Mouse (Mus musculus) heart, adult 2 months (tissue): Measurements from ENCODE around the gene Hist2h2aa2. TPM values are rescaled to one million over a fixed set of nuclear protein-coding genes. Genes with fewer than 3 reads are reported as not detected.

Experiments used
- DNase-seq, 2 experiments: peaks; one replicate each; pipeline ENCODE4 v3.0.0; 2021
- H3K27ac ChIP-seq: fragments of 200-600 bp; 2 replicates; pipeline ENCODE4 v1.8.1; 2022
- H3K27me3 ChIP-seq: fragments of 200-500 bp; 2 replicates; pipeline ENCODE4 v1.6.1; 2012; ENCODE audit warnings: mild to moderate bottlenecking, low read length, inconsistent platforms, mixed read lengths; ENCODE audit not compliant: control insufficient read depth, insufficient read depth
- H3K36me3 ChIP-seq: fragments of 200-500 bp; 2 replicates; pipeline ENCODE4 v1.6.1; 2012; ENCODE audit warnings: low read length, inconsistent platforms; ENCODE audit not compliant: control insufficient read depth, insufficient read depth
- H3K4me1 ChIP-seq: fragments of 200-500 bp; 2 replicates; pipeline ENCODE4 v1.6.1; 2011; ENCODE audit warnings: low read length; ENCODE audit not compliant: control insufficient read depth, insufficient read depth
- H3K4me3 ChIP-seq: fragments of 200-600 bp; 2 replicates; pipeline ENCODE4 v1.8.1; 2022
- H3K79me2 ChIP-seq: fragments of 200-500 bp; replicated peaks from 2 replicates; pipeline ENCODE4 v1.6.1; 2012; ENCODE audit warnings: mild to moderate bottlenecking, inconsistent platforms, low read length, moderate library complexity, mixed read lengths; ENCODE audit not compliant: control insufficient read depth, insufficient read depth
- H3K9ac ChIP-seq: fragments of 200-500 bp; 2 replicates; pipeline ENCODE4 v1.6.1; 2012; ENCODE audit warnings: low read depth, mild to moderate bottlenecking, control low read depth, inconsistent platforms, low read length, mixed read lengths
- CTCF ChIP-seq: fragments of 200-600 bp; IDR thresholded peaks from 2 replicates; pipeline ENCODE4 v1.8.1; 2022; ENCODE audit warnings: antibody characterized with exemption, mild to moderate bottlenecking, moderate library complexity
- EP300 ChIP-seq: fragments of 200-500 bp; IDR thresholded peaks from 2 replicates; pipeline ENCODE4 v1.6.1; 2011; ENCODE audit warnings: low read depth, low read length, control low read depth; ENCODE audit not compliant: insufficient read depth
- POLR2A ChIP-seq: fragments of 200-500 bp; IDR thresholded peaks from 2 replicates; pipeline ENCODE4 v1.6.1; 2011; ENCODE audit warnings: mild to moderate bottlenecking, low read depth, low read length, control low read depth; ENCODE audit not compliant: insufficient read depth
- WGBS: fragments of 180-500 bp; shearing (Covaris S2); methylation state at CpG from one replicate; pipeline ENCODE4 v1.1.7; 2018; 5-methylcytosine and 5-hydroxymethylcytosine counted together
- intact Hi-C: fragments of 180-260 bp; cut with DNase I; formaldehyde crosslinking; loops from one replicate; pipeline ENCODE4 v1.15.1; 2025
- microRNA-seq, 2 experiments: library from miRNA; unstranded; fragments of <30 nt; microRNA quantifications; one replicate each; pipeline ENCODE4 v1.2.0; 2021
- polyA plus RNA-seq: library from polyadenylated mRNA; depleted of rRNA; stranded (reverse); fragments of >200 nt; gene quantifications from 2 replicates; pipeline ENCODE4 v1.2.3, GENCODE M21; 2012; rRNA removed
- total RNA-seq, 2 experiments: library from RNA; stranded (reverse); gene quantifications; 2 replicates each; pipeline ENCODE4 v1.2.3; 2021

Gene Hist2h2aa2
- total and polyA plus RNA-seq, 3 experiments: 73.5 to 218 (median 189) TPM

DNA sequence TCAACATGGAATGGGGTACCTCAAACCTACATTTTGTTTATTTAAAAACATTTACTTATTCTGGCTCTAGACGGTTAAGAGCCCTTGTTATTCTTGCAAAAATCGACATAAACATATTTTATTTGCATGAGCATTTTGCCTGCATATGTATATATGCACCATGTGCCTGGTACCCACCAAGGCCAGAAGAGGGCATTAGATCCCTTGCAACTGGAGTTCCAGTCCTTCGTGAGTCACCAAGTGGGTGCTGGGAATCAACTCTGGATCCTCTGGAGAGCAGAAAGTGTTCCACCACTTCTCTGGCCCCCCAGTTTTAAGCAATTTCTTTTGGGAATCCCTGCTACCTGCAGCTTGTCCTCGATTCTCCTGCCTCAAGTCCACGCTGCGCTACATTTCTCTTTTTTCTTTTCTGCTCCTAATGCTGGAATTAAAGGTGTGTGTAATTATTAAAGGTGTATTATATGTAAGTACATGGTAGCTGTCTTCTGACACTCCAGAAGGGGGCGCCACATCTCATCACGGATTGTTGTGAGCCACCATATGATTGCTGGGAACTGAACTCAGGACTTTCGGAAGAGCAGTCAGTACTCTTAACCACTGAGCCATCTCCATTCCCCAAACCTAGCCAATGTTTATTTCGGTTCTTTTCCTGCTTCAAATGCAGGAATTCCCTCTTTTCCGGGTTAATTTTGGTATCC, 44.3 kb downstream of the Hist2h2aa2 start:
- intact Hi-C loops: no loop called here
- no peak for DNase-seq
- Histone ChIP-seq H3K79me2 (no peaks in the 10 kb centered on the region), H3K9ac (no peak overlapping the region), H3K36me3 (no peaks in the 10 kb centered on the region), H3K4me1 (no peaks in the 10 kb centered on the region), H3K27ac (no peak overlapping the region), H3K27me3 (no peaks in the 10 kb centered on the region), H3K4me3 (no peak overlapping the region)
- TF ChIP-seq POLR2A: 0 out of 2 replicates have a peak, but pooled peaks have one; percentile 29
- TF ChIP-seq CTCF: peak; percentile 41
- TF ChIP-seq EP300: no peak
- WGBS: 92% methylated on average over 11 of the region's 11 CpGs

DNA sequence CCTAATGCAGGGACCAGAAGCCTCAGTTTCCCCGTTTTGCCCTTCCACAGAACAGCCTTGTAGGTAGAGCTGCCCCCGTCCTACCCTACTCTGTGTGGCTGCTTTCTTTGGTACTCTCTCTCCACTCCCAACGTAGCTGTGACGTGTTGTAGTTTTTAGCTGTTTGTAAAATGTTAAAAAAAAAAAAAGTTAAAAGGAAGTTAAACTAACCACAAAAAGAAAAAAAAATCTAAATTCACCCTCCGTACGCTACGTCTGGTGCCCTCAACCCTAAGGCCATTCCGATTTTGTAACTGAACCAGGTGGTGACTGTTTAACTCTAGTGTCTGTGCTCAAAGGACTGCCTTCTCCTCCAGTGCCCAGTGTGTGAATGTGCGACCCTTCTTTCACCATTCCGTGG, 45.1 kb downstream of the Hist2h2aa2 start:
- no peak for DNase-seq
- Histone ChIP-seq H3K36me3 (no peaks in the 10 kb centered on the region), H3K4me3 (no peak overlapping the region), H3K9ac (no peak overlapping the region), H3K27me3 (no peaks in the 10 kb centered on the region), H3K79me2 (no peaks in the 10 kb centered on the region), H3K4me1 (no peaks in the 10 kb centered on the region), H3K27ac (no peak overlapping the region)
- TF ChIP-seq EP300: no peak
- no peak for TF ChIP-seq CTCF
- TF ChIP-seq POLR2A: no peak
- WGBS: 87% methylated on average over 10 of the region's 10 CpGs
- intact Hi-C loops: no loop called here

DNA sequence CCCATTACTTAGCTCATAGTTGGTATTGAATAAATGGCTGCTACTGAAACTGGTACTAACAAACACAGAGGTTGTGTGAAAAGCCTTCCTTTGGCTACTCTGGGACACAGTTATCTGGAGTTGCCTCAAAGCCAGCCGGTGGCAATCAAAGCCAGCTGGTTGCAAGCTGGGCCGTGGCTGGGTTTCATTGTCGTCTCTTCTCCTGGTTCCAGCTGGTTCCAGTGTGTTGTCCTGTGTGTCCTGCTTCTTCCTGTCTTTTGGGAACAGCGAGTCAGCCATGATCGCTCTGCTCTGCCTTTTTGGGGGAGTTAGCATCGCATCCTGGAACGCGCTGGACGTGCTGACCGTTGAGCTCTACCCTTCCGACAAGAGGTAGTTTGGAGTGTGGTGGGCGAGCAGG, 47.1 kb downstream of the Hist2h2aa2 start:
- TF ChIP-seq CTCF: no peak
- no peak for TF ChIP-seq POLR2A
- TF ChIP-seq EP300: no peak
- no peak for DNase-seq
- no peaks in the 10 kb centered on the region for H3K36me3 ChIP-seq

More for the DNA sequence above, 47.1 kb downstream of the Hist2h2aa2 start:
- no peak overlapping the region for H3K9ac ChIP-seq
- H3K4me1 ChIP-seq: no peaks in the 10 kb centered on the region
- no peak overlapping the region for H3K27ac ChIP-seq
- 44% methylated on average over 12 of the region's 12 CpGs for WGBS
- no peaks in the 10 kb centered on the region for H3K79me2 ChIP-seq
- intact Hi-C loops: no loop called here
- H3K4me3 ChIP-seq: no peak overlapping the region
- H3K27me3 ChIP-seq: no peaks in the 10 kb centered on the region

Small RNA genes within 50 kb of the gene (microRNA-seq; reads per million reads assigned to microRNA genes)
- gene Gm44492: 0 to 0.56 reads per million in 2 experiments
- 0 reads per million in 2 experiments for gene Gm47311
- gene Gm47313: 0 reads per million in 2 experiments

Other genes with a start within 250 kb of the Hist2h2aa2 start
- gene Plekho1, start 244.3 kb downstream of the Hist2h2aa2 start, total RNA-seq: 10 to 100 TPM; 65.4 to 67.5 TPM
- gene Plekho1, start 244.3 kb downstream of the Hist2h2aa2 start, polyA plus RNA-seq: 82.8 and 110 TPM in 2 replicates
- gene Vps45, start 181.8 kb downstream of the Hist2h2aa2 start, total RNA-seq: 10 to 100 TPM; 23.0 to 24.5 TPM
- gene Vps45, start 181.8 kb downstream of the Hist2h2aa2 start, polyA plus RNA-seq: 4.3 and 7.1 TPM in 2 replicates
- 10 to 100 TPM; 46.0 to 57.4 TPM for gene Otud7b, start 135.7 kb downstream of the Hist2h2aa2 start, total RNA-seq
- gene Otud7b, start 135.7 kb downstream of the Hist2h2aa2 start, polyA plus RNA-seq: 10.9 and 15.8 TPM in 2 replicates
- gene Mtmr11, start 78.3 kb downstream of the Hist2h2aa2 start, total RNA-seq: 1 to 10 TPM; 2.1 to 3.5 TPM
- 5.5 and 11.7 TPM in 2 replicates for gene Mtmr11, start 78.3 kb downstream of the Hist2h2aa2 start, polyA plus RNA-seq
- gene Sf3b4, start 67.9 kb downstream of the Hist2h2aa2 start, total RNA-seq: 10 to 100 TPM; 15.7 to 16.5 TPM
- gene Sf3b4, start 67.9 kb downstream of the Hist2h2aa2 start, polyA plus RNA-seq: 19.2 and 23.0 TPM in 2 replicates
- 1 to 10 TPM; 3.4 to 5.4 TPM for gene Sv2a, start 59.1 kb downstream of the Hist2h2aa2 start, total RNA-seq
- gene Sv2a, start 59.1 kb downstream of the Hist2h2aa2 start, polyA plus RNA-seq: 4.5 and 5.7 TPM in 2 replicates
- gene Bola1, start 20.6 kb downstream of the Hist2h2aa2 start, total RNA-seq: 10 to 100 TPM; 22.6 to 28.7 TPM
- gene Bola1, start 20.6 kb downstream of the Hist2h2aa2 start, polyA plus RNA-seq: 22.3 and 36.0 TPM in 2 replicates
- gene Hist2h2ab, start 20.4 kb downstream of the Hist2h2aa2 start, total RNA-seq: 1 to 10 TPM; 1.9 to 2.0 TPM
- gene Hist2h2ab, start 20.4 kb downstream of the Hist2h2aa2 start, polyA plus RNA-seq: 0.35 TPM in 1 of 2 replicates, not detected in the other
- gene Hist2h2ac, start 19.4 kb downstream of the Hist2h2aa2 start, total RNA-seq: 10 to 100 TPM; 18.1 to 26.3 TPM
- gene Hist2h2ac, start 19.4 kb downstream of the Hist2h2aa2 start, polyA plus RNA-seq: 1.3 and 1.5 TPM in 2 replicates
- gene Hist2h2be, start 19.2 kb downstream of the Hist2h2aa2 start, total RNA-seq: 10 to 100 TPM in 1 of 2 experiments, 1 to 10 TPM in 1; 9.4 to 10.1 TPM
- 6.9 and 11.9 TPM in 2 replicates for gene Hist2h2be, start 19.2 kb downstream of the Hist2h2aa2 start, polyA plus RNA-seq
- gene Hist2h3c2, start 1.1 kb downstream of the Hist2h2aa2 start, total RNA-seq: 1 to 10 TPM; 5.5 to 6.2 TPM
- gene Hist2h3c2, start 1.1 kb downstream of the Hist2h2aa2 start, polyA plus RNA-seq: 9.2 and 12.0 TPM in 2 replicates
- 10 to 100 TPM in 1 of 2 experiments, 1 to 10 TPM in 1; 7.1 to 13.0 TPM for gene Hist2h2aa1, start 5.2 kb upstream of the Hist2h2aa2 start, total RNA-seq
- gene Hist2h2aa1, start 5.2 kb upstream of the Hist2h2aa2 start, polyA plus RNA-seq: 60.4 and 124 TPM in 2 replicates
- not detected for gene Hist2h3c1, start 6.4 kb upstream of the Hist2h2aa2 start, total RNA-seq
- gene Hist2h3c1, start 6.4 kb upstream of the Hist2h2aa2 start, polyA plus RNA-seq: not detected in 2 replicates
- gene Hist2h4, start 23.0 kb upstream of the Hist2h2aa2 start, total RNA-seq: 10 to 100 TPM; 11.6 to 14.0 TPM
- gene Hist2h4, start 23.0 kb upstream of the Hist2h2aa2 start, polyA plus RNA-seq: 1.1 and 1.4 TPM in 2 replicates
- gene Hist2h3b, start 28.4 kb upstream of the Hist2h2aa2 start, total RNA-seq: 10 to 100 TPM; 11.5 to 18.3 TPM
- gene Hist2h3b, start 28.4 kb upstream of the Hist2h2aa2 start, polyA plus RNA-seq: 0.94 and 5.2 TPM in 2 replicates
- 10 to 100 TPM; 34.1 to 34.7 TPM for gene Hist2h2bb, start 29.5 kb upstream of the Hist2h2aa2 start, total RNA-seq
- gene Hist2h2bb, start 29.5 kb upstream of the Hist2h2aa2 start, polyA plus RNA-seq: 1.2 TPM in 1 of 2 replicates, not detected in the other
- 1 to 10 TPM; 1.2 to 1.3 TPM for gene Fcgr1, start 53.7 kb upstream of the Hist2h2aa2 start, total RNA-seq
- gene Fcgr1, start 53.7 kb upstream of the Hist2h2aa2 start, polyA plus RNA-seq: 1.1 and 2.4 TPM in 2 replicates
- not detected for gene BC107364, start 212.0 kb upstream of the Hist2h2aa2 start, total RNA-seq
- 0.15 TPM in 1 of 2 replicates, not detected in the other for gene BC107364, start 212.0 kb upstream of the Hist2h2aa2 start, polyA plus RNA-seq